Mouse (Mus musculus) heart, postnatal 4 days (tissue): ENCODE measurements around the gene Sub1. TPM values are rescaled to one million over a fixed set of nuclear protein-coding genes. Genes with fewer than 3 reads are reported as not detected.

Experiments
- DNase-seq: peaks from one replicate; pipeline ENCODE4 v3.0.0; 2021
- total RNA-seq, 2 experiments: library from RNA; stranded (reverse); gene quantifications; 2 replicates each; pipeline ENCODE4 v1.2.3; 2021

Gene Sub1
- total RNA-seq: 100 to 1,000 TPM; 183 to 198 TPM

GRCm38 (mm10) chr15:11996883-11997282, at the start of gene Sub1:
Gene Sub1 (minus strand): TSS chr15:11996983.
- no peak for DNase-seq

GRCm38 (mm10) chr15:12040407-12040710, 43.6 kb upstream of the Sub1 start:
- peak; percentile 25 for DNase-seq

GRCm38 (mm10) chr15:12039671-12040406, 43.1 kb upstream of the Sub1 start:
- no peak for DNase-seq

DNA sequence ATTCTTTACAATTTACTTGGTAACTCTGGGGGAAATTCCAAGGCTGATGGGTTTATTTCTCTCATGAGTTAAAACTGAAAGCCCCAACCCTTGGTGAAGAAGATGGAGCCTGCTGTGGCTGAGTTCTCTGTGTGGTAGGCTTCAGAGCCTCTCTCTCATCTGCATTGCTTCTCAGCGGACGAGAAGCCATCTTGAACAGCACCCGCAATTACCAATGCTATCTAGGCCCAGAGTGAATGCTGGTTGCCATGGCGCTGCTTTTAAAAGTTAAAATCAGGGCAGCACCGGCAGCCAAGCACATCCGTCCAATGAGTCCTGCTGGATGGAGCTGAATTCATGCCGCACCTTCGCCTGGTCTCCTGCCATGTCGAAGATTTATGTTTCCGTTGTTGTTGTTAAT, 42.5 kb upstream of the Sub1 start:
- no peak for DNase-seq

DNA sequence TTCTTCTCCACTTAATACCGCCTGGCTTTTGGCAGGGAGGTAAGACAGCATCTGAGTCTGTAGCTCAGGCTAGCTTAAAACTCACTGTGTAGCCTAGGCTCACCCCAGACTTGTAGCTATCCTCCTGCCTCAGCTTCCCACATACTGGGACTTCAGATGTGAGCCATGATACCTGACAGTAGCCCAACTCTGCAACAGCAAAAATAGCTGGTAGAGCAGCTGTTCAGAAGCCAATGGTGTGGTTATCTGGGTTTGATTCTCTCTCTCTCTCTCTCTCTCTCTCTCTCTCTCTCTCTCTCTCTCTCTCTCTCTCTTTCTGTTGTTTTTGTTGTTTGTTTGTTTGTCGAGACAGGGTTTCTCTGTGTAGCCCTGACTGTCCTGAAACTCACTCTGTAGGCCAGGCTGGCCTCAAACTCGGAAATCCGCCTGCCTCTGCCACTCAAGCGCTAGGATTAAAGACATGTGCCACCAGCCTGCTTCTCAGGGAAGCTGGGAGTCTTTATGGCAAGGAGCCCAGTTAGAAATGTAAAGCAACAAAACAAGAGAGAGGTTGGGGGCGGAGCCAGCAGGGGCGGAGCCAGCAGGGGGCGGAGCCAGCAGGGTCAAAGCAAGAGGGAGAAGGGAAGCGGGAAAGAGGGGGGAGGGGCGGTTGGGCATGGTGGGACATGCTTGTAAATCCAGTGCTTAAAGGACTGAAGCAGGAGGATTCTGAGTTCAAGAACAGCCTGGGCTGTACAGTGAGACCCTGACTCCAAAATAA, 41.3 kb upstream of the Sub1 start:
- no peak for DNase-seq

DNA sequence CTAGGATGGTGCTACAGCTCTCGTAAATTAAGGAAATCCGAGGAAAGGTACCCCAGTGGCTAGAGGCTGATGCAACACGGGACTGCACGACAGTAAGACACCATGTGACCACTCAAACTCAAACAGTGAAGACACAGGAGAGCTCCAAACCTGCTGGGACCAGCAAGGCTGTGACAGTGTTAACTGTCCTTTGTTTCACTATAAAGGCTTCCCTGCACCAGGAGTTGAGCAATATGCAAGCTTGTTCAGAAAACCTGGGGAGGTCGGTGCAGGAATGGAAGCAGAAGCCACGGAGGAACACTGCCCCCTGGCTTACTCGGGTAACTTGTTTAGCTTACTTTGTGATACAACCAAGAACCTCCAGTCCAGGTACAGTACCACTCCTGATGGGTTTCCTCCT, 40.4 kb upstream of the Sub1 start:
- DNase-seq: no peak

DNA sequence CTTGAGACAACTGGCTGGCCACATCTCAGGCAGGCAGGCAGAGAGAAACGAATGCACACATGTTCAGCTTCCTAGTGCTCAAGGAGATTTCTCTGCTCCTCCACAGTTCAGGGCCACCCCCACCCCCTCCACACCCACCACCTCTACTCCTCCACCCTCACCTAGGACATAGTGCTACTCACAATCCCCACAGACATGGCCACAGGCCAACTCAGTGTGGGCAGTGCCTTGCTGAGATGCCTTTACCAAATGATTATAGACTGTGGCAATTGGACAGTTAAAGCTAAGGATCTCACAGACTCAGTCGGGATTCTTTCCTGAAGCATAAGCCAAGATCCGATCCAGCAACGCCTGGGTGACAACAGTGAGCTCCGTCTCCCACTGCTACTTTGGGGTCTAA, 39.9 kb upstream of the Sub1 start:
- no peak for DNase-seq

DNA sequence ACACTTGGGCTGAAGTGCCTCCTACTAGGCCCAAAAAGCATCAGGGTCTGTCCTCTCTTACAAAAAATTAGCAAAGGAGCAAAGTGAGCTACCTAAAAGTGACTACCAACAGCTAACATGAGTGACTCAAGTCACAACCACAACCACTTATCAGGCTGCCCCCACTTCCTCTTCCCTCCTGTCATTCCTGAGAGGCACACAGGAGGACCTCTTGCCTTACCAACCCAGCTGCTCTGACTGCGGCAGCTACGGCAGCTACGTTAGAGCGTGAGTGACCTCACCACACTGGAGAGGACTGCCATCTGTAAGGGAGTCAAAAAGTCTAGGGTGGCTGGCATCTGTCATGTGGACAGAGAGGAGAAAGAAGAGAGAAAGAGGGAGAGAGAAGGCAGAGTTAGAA, 37.5 kb upstream of the Sub1 start:
- DNase-seq: no peak

DNA sequence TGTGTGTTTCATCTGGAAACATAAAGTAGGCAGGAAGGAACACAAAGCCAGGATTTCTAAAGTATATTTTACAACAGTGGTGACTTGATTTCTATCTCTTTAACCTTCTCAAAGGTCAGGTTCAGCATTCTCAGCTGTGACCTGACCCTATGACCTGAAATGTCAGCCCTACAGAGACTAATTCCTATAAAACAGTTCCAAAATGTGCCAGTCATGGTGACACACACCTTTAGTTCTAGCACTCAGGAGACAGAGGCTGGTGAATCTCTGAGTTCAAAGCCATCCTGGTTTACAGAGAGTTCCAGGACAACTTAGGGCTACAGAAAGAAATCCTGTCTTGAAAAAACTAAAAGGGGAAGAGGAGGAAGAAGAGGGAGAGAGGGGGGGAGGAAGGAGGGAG, 36.4 kb upstream of the Sub1 start:
- no peak for DNase-seq

DNA sequence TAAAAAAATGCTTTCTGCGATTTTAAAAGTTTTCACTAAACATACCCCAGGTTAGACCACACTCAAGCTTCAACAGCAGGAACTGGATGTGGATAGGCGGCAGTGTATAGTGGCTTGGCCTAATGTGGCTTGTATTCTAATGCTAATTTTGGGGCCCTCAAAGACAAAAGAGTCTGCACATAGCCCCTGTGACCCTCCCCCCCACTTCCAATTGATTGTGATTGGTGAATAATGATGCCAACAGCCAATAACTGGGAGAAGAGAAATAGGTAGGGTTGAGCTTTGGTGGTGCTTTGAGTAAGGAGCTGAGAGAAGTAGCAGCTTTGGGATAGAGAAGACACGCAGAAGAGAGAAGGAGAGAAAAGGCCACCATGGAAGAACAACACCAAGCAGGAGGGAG, 35.7 kb upstream of the Sub1 start:
- DNase-seq: no peak

DNA sequence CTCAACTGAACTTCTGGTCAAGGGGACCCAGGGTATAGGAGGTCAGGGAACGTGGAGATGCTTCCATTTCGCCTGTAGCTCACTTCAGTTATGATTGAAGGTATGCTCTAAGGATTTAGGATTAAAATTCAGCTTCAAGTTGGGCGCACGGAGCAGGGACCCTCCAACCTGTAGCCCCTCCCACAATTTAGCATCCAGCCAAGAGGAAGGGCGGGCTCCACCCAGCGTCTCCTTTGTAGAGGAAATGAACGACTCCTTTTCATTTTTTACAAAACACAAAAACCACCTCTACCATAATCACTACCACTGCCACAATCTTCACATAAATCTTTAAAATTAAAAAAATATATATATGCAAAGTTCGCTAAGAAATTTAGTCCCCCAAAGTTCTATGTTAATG, 35.1 kb upstream of the Sub1 start:
- no peak for DNase-seq

- no peak for DNase-seq
These were observed 33.4 kb upstream of the Sub1 start for GRCm38 (mm10) chr15:12030221-12030620.

- DNase-seq: no peak
These were observed 31.0 kb upstream of the Sub1 start for GRCm38 (mm10) chr15:12027807-12028206.

DNA sequence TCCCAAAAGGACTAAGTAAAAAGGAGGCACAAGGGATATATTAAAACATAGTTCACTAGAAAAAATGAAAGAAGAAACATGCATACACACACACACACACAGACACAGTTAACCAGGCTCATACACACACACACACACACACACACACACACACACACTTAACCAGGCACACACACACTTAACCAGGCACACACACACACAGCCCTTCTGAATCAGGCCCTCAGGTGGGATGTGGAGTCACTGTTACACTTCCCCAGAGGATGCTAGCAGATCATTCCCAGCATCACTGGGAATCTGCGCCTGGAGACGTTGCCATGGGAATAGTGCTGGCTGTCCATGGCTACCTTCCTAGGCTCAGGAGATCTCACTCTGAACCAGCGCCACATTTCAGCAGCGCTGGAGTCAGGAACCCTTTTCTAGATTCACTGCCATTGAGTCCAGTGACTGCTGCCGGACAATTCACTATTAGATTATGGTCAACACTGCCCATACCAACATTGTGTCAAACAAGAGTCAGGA, 30.2 kb upstream of the Sub1 start:
- DNase-seq: no peak

DNA sequence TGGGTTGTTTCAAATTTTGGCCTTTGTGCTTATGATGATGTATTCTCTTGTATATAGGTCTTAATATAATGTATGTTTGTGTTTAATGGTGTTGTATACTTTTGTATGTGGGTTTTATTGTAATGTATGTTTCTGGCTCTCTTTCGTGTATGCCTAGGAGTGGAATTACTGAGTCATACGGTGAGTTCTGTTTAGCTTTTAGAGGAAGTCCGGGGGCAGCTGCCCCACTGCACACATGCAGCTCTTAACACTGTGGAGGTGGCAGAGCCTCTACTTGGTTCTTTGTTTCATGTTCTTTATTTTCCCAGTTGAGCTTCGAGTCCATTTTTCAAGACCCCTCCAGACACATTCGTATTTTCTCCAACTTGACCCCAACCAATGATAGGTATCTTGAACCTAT, 29.2 kb upstream of the Sub1 start:
- DNase-seq: no peak

DNA sequence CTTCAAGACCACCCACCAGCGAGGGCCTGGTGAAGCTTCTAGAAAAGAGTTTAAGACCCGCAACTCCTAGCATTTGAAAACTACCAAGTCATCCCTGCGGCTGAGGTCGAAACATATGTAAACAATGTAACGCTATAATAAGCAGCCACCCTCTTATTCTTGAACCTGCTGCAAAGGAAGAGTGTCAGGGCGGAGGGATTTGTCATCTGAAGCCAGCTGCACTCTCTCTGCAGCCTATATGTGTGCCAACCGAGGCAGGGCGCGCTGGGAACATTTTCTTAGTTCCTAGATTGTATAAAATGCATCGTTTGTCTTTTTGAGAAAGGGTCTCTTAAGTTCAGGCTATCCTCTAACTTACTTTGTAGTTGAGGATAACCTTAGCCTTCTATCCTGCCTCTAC, 28.6 kb upstream of the Sub1 start:
- no peak for DNase-seq

DNA sequence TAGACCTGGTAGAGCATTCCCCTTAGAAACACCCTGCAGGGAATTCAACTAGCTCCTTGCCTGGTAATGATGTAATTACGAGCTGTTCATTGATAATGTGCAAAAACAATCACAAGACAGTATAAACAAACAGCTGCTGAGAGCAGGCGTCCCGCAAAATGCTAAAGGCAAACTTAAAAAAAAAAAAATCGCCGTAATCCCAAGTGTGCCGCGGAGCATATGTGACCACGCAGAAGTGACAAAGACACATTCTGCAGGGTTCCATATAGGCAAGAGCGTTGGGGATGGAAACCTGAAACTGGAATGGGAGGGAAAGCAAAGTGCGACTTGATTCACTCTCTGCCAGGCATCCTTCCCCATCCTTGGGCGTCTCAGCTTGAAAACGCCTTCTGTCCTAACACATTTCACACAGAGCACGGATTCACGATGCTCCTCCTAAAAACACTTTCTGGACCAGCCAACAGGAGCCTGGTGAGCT, 28.0 kb upstream of the Sub1 start:
- DNase-seq: no peak

GRCm38 (mm10) chr15:12019443-12019842, 22.7 kb upstream of the Sub1 start:
- DNase-seq: no peak

GRCm38 (mm10) chr15:12018428-12018757, 21.6 kb upstream of the Sub1 start:
- no peak for DNase-seq

GRCm38 (mm10) chr15:12017700-12018427, 21.1 kb upstream of the Sub1 start:
- DNase-seq: no peak

GRCm38 (mm10) chr15:12014197-12014905, 17.6 kb upstream of the Sub1 start:
- no peak for DNase-seq

DNA sequence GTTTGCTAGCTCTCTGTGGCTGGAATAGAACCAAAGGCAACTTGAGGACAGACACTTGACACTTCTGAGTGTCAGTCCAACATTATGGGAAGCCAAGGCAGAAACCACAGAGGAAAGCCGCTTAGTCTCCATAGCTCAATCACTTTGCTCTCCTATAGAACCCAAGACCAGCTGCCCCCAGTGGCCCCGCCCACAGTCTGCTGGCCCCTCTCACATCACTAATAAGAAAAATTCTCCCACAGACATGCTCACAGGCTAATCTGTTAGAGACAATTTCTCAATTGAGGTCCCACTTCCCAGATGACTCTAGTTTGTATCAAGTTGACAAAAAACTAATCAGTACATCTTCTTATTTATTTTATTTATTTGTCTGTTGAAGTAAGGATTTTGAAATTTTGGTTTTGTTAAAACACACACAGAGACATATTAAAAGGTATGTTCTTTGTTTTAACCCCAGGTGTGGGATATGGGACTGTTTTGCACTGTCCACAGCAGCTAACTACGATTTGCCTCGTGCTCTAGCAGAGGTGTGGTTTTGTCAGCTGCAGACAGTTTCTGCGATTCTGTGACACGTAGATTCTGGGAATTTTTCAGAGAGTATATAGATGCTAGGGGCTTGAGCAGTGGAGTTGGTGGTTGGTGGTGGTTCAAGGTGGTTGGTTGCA, 16.9 kb upstream of the Sub1 start:
- no peak for DNase-seq
